Mouse (Mus musculus) ES-Bruce4 (cell line): ENCODE data around the gene Fndc8. TPM values are rescaled to one million over a fixed set of nuclear protein-coding genes. Genes with fewer than 3 reads are reported as not detected.
A peak's percentile ranks its signal among the peaks of the same experiment; 100 is the strongest.

ENCODE experiments used
- H3K27ac ChIP-seq: 2 replicates; pipeline ENCODE4 v1.5.1; 2012; ENCODE audit warnings: low read length, inconsistent platforms; ENCODE audit not compliant: insufficient read depth
- H3K27me3 ChIP-seq: 2 replicates; pipeline ENCODE4 v1.6.1; 2012; ENCODE audit warnings: mild to moderate bottlenecking, low read length, inconsistent platforms; ENCODE audit not compliant: control insufficient read depth, poor library complexity, insufficient read depth, severe bottlenecking
- H3K36me3 ChIP-seq: 2 replicates; pipeline ENCODE4 v1.6.1; 2012; ENCODE audit warnings: inconsistent platforms, mild to moderate bottlenecking, low read length, moderate library complexity; ENCODE audit not compliant: control insufficient read depth, poor library complexity, insufficient read depth, severe bottlenecking
- H3K4me1 ChIP-seq: one replicate; pipeline ENCODE4 v1.8.1; 2011; ENCODE audit warnings: low read length; ENCODE audit not compliant: control insufficient read depth, insufficient read depth
- H3K4me3 ChIP-seq: 2 replicates; pipeline ENCODE4 v1.5.1; 2011; ENCODE audit warnings: low read depth, mild to moderate bottlenecking, low read length
- H3K9ac ChIP-seq: 2 replicates; pipeline ENCODE4 v1.6.1; 2012; ENCODE audit warnings: low read depth, mild to moderate bottlenecking, inconsistent platforms; ENCODE audit not compliant: poor library complexity, severe bottlenecking
- H3K9me3 ChIP-seq: replicated peaks from 2 replicates; pipeline ENCODE4 v1.6.1; 2012; ENCODE audit warnings: mild to moderate bottlenecking, low read length, inconsistent platforms; ENCODE audit not compliant: control insufficient read depth, poor library complexity, insufficient read depth, severe bottlenecking
- CTCF ChIP-seq: IDR thresholded peaks from one replicate; pipeline ENCODE4 v1.8.1; 2011; ENCODE audit warnings: low read depth, low read length
- EP300 ChIP-seq: IDR thresholded peaks from 2 replicates; pipeline ENCODE4 v1.6.1; 2011; ENCODE audit warnings: low read depth, low read length; ENCODE audit not compliant: insufficient read depth
- POLR2A ChIP-seq: IDR thresholded peaks from one replicate; pipeline ENCODE4 v1.8.1; 2011; ENCODE audit warnings: low read length; ENCODE audit not compliant: insufficient read depth
- polyA plus RNA-seq: library from polyadenylated mRNA; stranded (reverse); fragments of >200 nt; gene quantifications from 2 replicates; pipeline ENCODE4 v1.2.4, GENCODE M21; 2011; ENCODE audit warnings: low read depth; ENCODE audit not compliant: missing spikeins, insufficient read depth, insufficient read length

The Fndc8 gene
- polyA plus RNA-seq, 1 experiment = not detected

GRCm38 (mm10) chr11:82856032-82856431, 35.9 kb upstream of the Fndc8 start:
- peaks cover 7% of the 10 kb centered on the region for H3K4me1 ChIP-seq
- TF ChIP-seq EP300 (no peak), POLR2A (no peak), CTCF (no peak)
- H3K36me3 ChIP-seq = no peaks in the 10 kb centered on the region
- H3K9me3 ChIP-seq = no peaks in the 10 kb centered on the region
- no peak overlapping the region for H3K4me3 ChIP-seq
- no peak overlapping the region for H3K9ac ChIP-seq
- no peak overlapping the region for H3K27ac ChIP-seq
- no peaks in the 10 kb centered on the region for H3K27me3 ChIP-seq

- Histone ChIP-seq H3K27ac (peak overlapping the region; percentile 23; the same call in 1 of the 2 replicates), H3K4me1 (peaks cover 7% of the 10 kb centered on the region), H3K36me3 (no peaks in the 10 kb centered on the region), H3K9me3 (no peaks in the 10 kb centered on the region), H3K9ac (no peak overlapping the region), H3K4me3 (no peak overlapping the region), H3K27me3 (no peaks in the 10 kb centered on the region)
- TF ChIP-seq POLR2A (no peak), EP300 (no peak), CTCF (no peak)
Observed at GRCm38 (mm10) chr11:82857307-82857848, 34.5 kb upstream of the Fndc8 start.

GRCm38 (mm10) chr11:82860759-82861158, 31.2 kb upstream of the Fndc8 start:
- Histone ChIP-seq H3K9ac (no peak overlapping the region), H3K27ac (no peak overlapping the region), H3K27me3 (no peaks in the 10 kb centered on the region), H3K4me1 (peaks cover 2% of the 10 kb centered on the region), H3K9me3 (no peaks in the 10 kb centered on the region), H3K36me3 (no peaks in the 10 kb centered on the region; the same call in 1 of the 2 replicates), H3K4me3 (no peak overlapping the region)
- TF ChIP-seq CTCF (no peak), EP300 (no peak), POLR2A (no peak)

GRCm38 (mm10) chr11:82861558-82861957, 30.4 kb upstream of the Fndc8 start:
- peaks cover 2% of the 10 kb centered on the region for H3K4me1 ChIP-seq
- H3K36me3 ChIP-seq = no peaks in the 10 kb centered on the region; the same call in 1 of the 2 replicates
- TF ChIP-seq CTCF = no peak
- TF ChIP-seq EP300 = no peak
- no peak for TF ChIP-seq POLR2A
- H3K9me3 ChIP-seq = no peaks in the 10 kb centered on the region
- H3K27ac ChIP-seq = no peak overlapping the region
- no peak overlapping the region for H3K4me3 ChIP-seq
- no peaks in the 10 kb centered on the region for H3K27me3 ChIP-seq
- no peak overlapping the region for H3K9ac ChIP-seq

GRCm38 (mm10) chr11:82862638-82863037, 29.3 kb upstream of the Fndc8 start:
- Histone ChIP-seq H3K36me3 (no peaks in the 10 kb centered on the region; the same call in 1 of the 2 replicates), H3K27ac (no peak overlapping the region), H3K4me3 (no peak overlapping the region), H3K9me3 (no peaks in the 10 kb centered on the region), H3K4me1 (peaks cover 2% of the 10 kb centered on the region), H3K27me3 (no peaks in the 10 kb centered on the region), H3K9ac (no peak overlapping the region)
- TF ChIP-seq POLR2A (no peak), EP300 (no peak), CTCF (no peak)

- no peak for TF ChIP-seq EP300
- no peak for TF ChIP-seq POLR2A
- TF ChIP-seq CTCF = no peak
- H3K9ac ChIP-seq = no peak overlapping the region
- no peaks in the 10 kb centered on the region; the same call in 1 of the 2 replicates for H3K36me3 ChIP-seq
- H3K27me3 ChIP-seq = no peaks in the 10 kb centered on the region
- H3K9me3 ChIP-seq = no peaks in the 10 kb centered on the region
- peaks cover 2% of the 10 kb centered on the region for H3K4me1 ChIP-seq
- no peak overlapping the region for H3K27ac ChIP-seq
- H3K4me3 ChIP-seq = no peak overlapping the region
Observed at GRCm38 (mm10) chr11:82863059-82863458, 28.9 kb upstream of the Fndc8 start.
